Mouse (Mus musculus): Measurements from ENCODE around the gene Acy3.
"Not testable (repeated sequence)": the region's sequence is repeated elsewhere in the genome, so short reads cannot be mapped to it uniquely, and the experiment has no call there.

DNA sequence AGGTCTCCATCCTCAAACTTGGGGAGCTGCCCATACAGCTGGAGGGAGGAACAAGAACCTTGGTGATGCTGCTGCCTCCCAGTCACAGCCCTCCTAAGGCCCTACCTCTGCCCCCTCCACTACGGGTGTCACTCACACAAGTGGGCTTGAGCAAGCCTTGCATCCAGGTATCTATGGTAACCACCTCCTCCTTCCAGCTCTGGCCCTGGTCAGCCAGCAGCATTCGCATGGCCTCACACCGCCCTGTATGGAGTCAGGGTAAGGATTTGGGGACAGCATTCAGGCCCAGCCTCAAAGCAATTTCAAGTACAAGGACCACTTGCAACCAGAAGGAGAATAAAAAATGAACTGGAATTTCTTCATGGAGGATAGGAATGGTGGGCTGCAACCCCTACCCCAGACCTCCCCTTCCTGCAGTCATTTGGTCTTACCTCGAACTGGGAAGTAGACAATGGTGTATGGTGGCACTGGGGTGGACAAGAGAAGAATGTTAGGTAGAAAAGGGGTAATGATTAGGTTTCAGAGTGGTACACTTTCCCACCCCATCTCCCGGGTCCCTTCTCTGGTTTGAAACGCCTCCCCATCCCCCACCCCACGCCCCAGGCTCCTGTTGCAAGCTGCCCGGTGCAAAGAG is 50.9 kb downstream of the Acy3 start:
- not testable (repeated sequence) for TF ChIP-seq POLR2A (IDR thresholded peaks at IDR 0.05; ENCODE audit: control insufficient read depth, extremely low read depth, insufficient read depth, low read length, poor library complexity); CTCF (IDR thresholded peaks at IDR 0.05; ENCODE audit: borderline replicate concordance, control insufficient read depth, extremely low read depth, insufficient read depth, low read length, poor library complexity)

Data from thymus, adult 2 months (tissue).